8 mouse cellular contexts compared by ENCODE assay signal in genomic region chr16:3871815-3872214, GRCm38 (mm10). TPM values are rescaled to one million over a fixed set of nuclear protein-coding genes. Genes with fewer than 3 reads are reported as not detected.
A peak's percentile ranks its signal among the peaks of the same experiment; 100 is the strongest.
DNase-seq lines count a peak whose midpoint lies in the region; ATAC-seq and TF ChIP-seq lines count a peak whose summit lies in the region.

No protein-coding gene starts in this region.

- H3K9ac ChIP-seq in embryonic facial prominence, embryonic 12.5 days: peak overlapping the region; percentile 53
- peak overlapping the region; percentile 40 for H3K9ac ChIP-seq in intestine, postnatal 0 days (ENCODE audit: low read depth, low read length)

- no peaks in the 10 kb centered on the region for H3K79me2 ChIP-seq in myocyte (ENCODE audit: control insufficient read depth, insufficient read depth)

- H3K4me2 ChIP-seq in embryonic facial prominence, embryonic 12.5 days (replicated peaks): peak overlapping the region; percentile 78
- H3K4me2 ChIP-seq in intestine, postnatal 0 days (replicated peaks; ENCODE audit: low read depth): peak overlapping the region; percentile 90
- H3K4me2 ChIP-seq in myocyte (ENCODE audit: low read depth): peak overlapping the region; percentile 87

- ATAC-seq in embryonic facial prominence, embryonic 12.5 days (ENCODE audit: insufficient number of reproducible peaks, insufficient read depth, low FRiP score, low TSS enrichment): peak; percentile 8; the same call in 1 of the 2 replicates
- peak; percentile 57 for ATAC-seq in intestine, postnatal 0 days

- 0 out of 2 replicates have a peak, but pooled peaks cover 6% of the 10 kb centered on the region for H3K4me1 ChIP-seq in embryonic facial prominence, embryonic 12.5 days
- no peaks in the 10 kb centered on the region; the same call in 1 of the 2 replicates for H3K4me1 ChIP-seq in intestine, postnatal 0 days (replicated peaks; ENCODE audit: control insufficient read depth, insufficient read depth, low read length)

- TF ChIP-seq POLR2A in myocyte (IDR thresholded peaks at IDR 0.05; ENCODE audit: insufficient read length, low read depth): no peak

- no peak for TF ChIP-seq CTCF in layer of hippocampus, adult 2 months (conservative IDR thresholded peaks at IDR 0.05)
- no peak for TF ChIP-seq CTCF in intestine, postnatal 0 days (IDR thresholded peaks at IDR 0.05; ENCODE audit: low read depth)

- peak overlapping the region; percentile 63 for H3K27ac ChIP-seq in layer of hippocampus, adult 2 months
- no peak overlapping the region for H3K27ac ChIP-seq in embryonic facial prominence, embryonic 12.5 days
- H3K27ac ChIP-seq in intestine, postnatal 0 days (ENCODE audit: low read depth, low read length): 0 out of 2 replicates have a peak overlapping the region, but pooled peaks have one; percentile 60

- 2% methylated on average over 16 of the region's 16 CpGs for whole genome bisulfite sequencing in embryonic facial prominence, embryonic 12.5 days
- 2% methylated on average over 16 of the region's 16 CpGs for WGBS in intestine, postnatal 0 days

- DNase-seq in layer of hippocampus, adult 2 months (ENCODE audit: low spot score in 2 of 2): no peak
- no peak for DNase-seq in layer of hippocampus, adult 18-20 months (ENCODE audit: low spot score in 2 of 2)
- DNase-seq in adrenal gland, postnatal 36 days: no peak
- DNase-seq in layer of hippocampus, adult 9-11 months: no peak
- no peak for DNase-seq in urinary bladder, postnatal 36 days (ENCODE audit: low spot score in 2 of 2)

- no peak overlapping the region for H3ac ChIP-seq in myocyte (ENCODE audit: control insufficient read depth, insufficient read length)

- H3K9me3 ChIP-seq in embryonic facial prominence, embryonic 12.5 days: no peaks in the 10 kb centered on the region
- no peaks in the 10 kb centered on the region for H3K9me3 ChIP-seq in intestine, postnatal 0 days (ENCODE audit: control insufficient read depth)

- H3K27me3 ChIP-seq in embryonic facial prominence, embryonic 12.5 days: no peaks in the 10 kb centered on the region
- no peaks in the 10 kb centered on the region for H3K27me3 ChIP-seq in intestine, postnatal 0 days (replicated peaks; ENCODE audit: control insufficient read depth, insufficient read depth, low read length)
- no peaks in the 10 kb centered on the region for H3K27me3 ChIP-seq in myocyte (ENCODE audit: control insufficient read depth, insufficient read depth, insufficient read length)

- peaks cover 13% of the 10 kb centered on the region; the same call in 1 of the 2 replicates for H3K36me3 ChIP-seq in embryonic facial prominence, embryonic 12.5 days
- peaks cover 8% of the 10 kb centered on the region; the same call in 1 of the 2 replicates for H3K36me3 ChIP-seq in intestine, postnatal 0 days (ENCODE audit: control insufficient read depth, insufficient read depth)
- peaks cover 13% of the 10 kb centered on the region for H3K36me3 ChIP-seq in myocyte (ENCODE audit: control insufficient read depth, insufficient read depth)

- H3K4me3 ChIP-seq in layer of hippocampus, adult 2 months: peak overlapping the region; percentile 69
- peak overlapping the region; percentile 53 for H3K4me3 ChIP-seq in embryonic facial prominence, embryonic 12.5 days
- H3K4me3 ChIP-seq in intestine, postnatal 0 days (ENCODE audit: low read depth, low read length): peak overlapping the region; percentile 52
- peak overlapping the region; percentile 29 for H3K4me3 ChIP-seq in myocyte

TF ChIP-seq in myocyte, 11 proteins besides CTCF, POLR2A, EP300 and RAD21:
- no peak for TF ChIP-seq MYOG (IDR thresholded peaks at IDR 0.05; ENCODE audit: control insufficient read depth in 1 of 3, insufficient read depth in 1 of 3, insufficient read length in 2 of 3, low read depth in 2 of 3)
- no peak for TF ChIP-seq USF1 (IDR thresholded peaks at IDR 0.05; ENCODE audit: low read depth)
- no peak for TF ChIP-seq CEBPB (IDR thresholded peaks at IDR 0.05; ENCODE audit: insufficient read depth, poor library complexity, severe bottlenecking)
- no peak for TF ChIP-seq MYOD1 (IDR thresholded peaks at IDR 0.05; ENCODE audit: control insufficient read depth in 1 of 3, insufficient read length in 2 of 3, low read depth in 2 of 3)
- TF ChIP-seq TCF3 (IDR thresholded peaks at IDR 0.05; ENCODE audit: insufficient read length, low read depth): no peak
- TF ChIP-seq POLR2AphosphoS2 (IDR thresholded peaks at IDR 0.05; ENCODE audit: insufficient read length, low read depth): no peak
- no peak for TF ChIP-seq SRF (IDR thresholded peaks at IDR 0.05; ENCODE audit: control insufficient read depth, insufficient read length, low read depth)
- no peak for TF ChIP-seq REST (IDR thresholded peaks at IDR 0.05; ENCODE audit: insufficient read depth, insufficient read length)
- TF ChIP-seq E2F4 (IDR thresholded peaks at IDR 0.05; ENCODE audit: insufficient read depth): no peak
- no peak for TF ChIP-seq MAX (IDR thresholded peaks at IDR 0.05; ENCODE audit: low read depth)
- TF ChIP-seq TCF12 (IDR thresholded peaks at IDR 0.05; ENCODE audit: insufficient read depth, poor library complexity, severe bottlenecking): no peak

RNA-seq across cellular contexts. Expression of gene Naa60, which starts 0.4 kb away (rescaled TPM):
- total RNA-seq in layer of hippocampus, adult 2 months (2021): 10 to 100 TPM; 89.3 to 95.2 TPM
- 10 to 100 TPM; 86.7 to 91.4 TPM for total RNA-seq in layer of hippocampus, adult 18-20 months (2021)
- 56.6 and 58.3 TPM in 2 replicates for polyA plus RNA-seq in embryonic facial prominence, embryonic 12.5 days (2016; fragmentation: Nextera tagmentation; extraction: Ambion mirVana)
- polyA plus RNA-seq in intestine, postnatal 0 days (2015; fragmentation: Nextera tagmentation; extraction: Ambion mirVana): 34.0 and 35.4 TPM in 2 replicates
- 31.2 TPM for polyA plus RNA-seq in myocyte (2012; fragmentation: generic; extraction: Trizol)
- total RNA-seq in adrenal gland, postnatal 36 days (2021): 100 to 1,000 TPM in 1 of 2 experiments, 10 to 100 TPM in 1; 74.8 to 115 TPM

RNA-seq across cellular contexts. Expression of gene Zfp597, which starts 12.5 kb away (rescaled TPM):
- total RNA-seq in layer of hippocampus, adult 2 months (2021): 10 to 100 TPM; 21.3 to 23.0 TPM
- total RNA-seq in layer of hippocampus, adult 18-20 months (2021): 10 to 100 TPM; 20.6 to 22.9 TPM
- 6.1 and 8.3 TPM in 2 replicates for polyA plus RNA-seq in embryonic facial prominence, embryonic 12.5 days (2016; fragmentation: Nextera tagmentation; extraction: Ambion mirVana)
- 2.2 and 2.7 TPM in 2 replicates for polyA plus RNA-seq in intestine, postnatal 0 days (2015; fragmentation: Nextera tagmentation; extraction: Ambion mirVana)
- 1.7 TPM for polyA plus RNA-seq in myocyte (2012; fragmentation: generic; extraction: Trizol)
- 10 to 100 TPM; 14.1 to 21.7 TPM for total RNA-seq in adrenal gland, postnatal 36 days (2021)

RNA-seq across cellular contexts. Expression of gene Gm20695, which starts 12.6 kb away (rescaled TPM):
- under 1 TPM in 1 of 2 experiments, not detected in 1; 0.91 TPM for total RNA-seq in layer of hippocampus, adult 2 months (2021)
- total RNA-seq in layer of hippocampus, adult 18-20 months (2021): not detected
- polyA plus RNA-seq in embryonic facial prominence, embryonic 12.5 days (2016; fragmentation: Nextera tagmentation; extraction: Ambion mirVana): 2.1 and 2.3 TPM in 2 replicates
- 0.72 and 1.2 TPM in 2 replicates for polyA plus RNA-seq in intestine, postnatal 0 days (2015; fragmentation: Nextera tagmentation; extraction: Ambion mirVana)
- polyA plus RNA-seq in myocyte (2012; fragmentation: generic; extraction: Trizol): 0.18 TPM
- total RNA-seq in adrenal gland, postnatal 36 days (2021): 1 to 10 TPM; 1.3 to 1.5 TPM

RNA-seq across cellular contexts. Expression of gene Zfp174, which starts 24.7 kb away (rescaled TPM):
- 1 to 10 TPM; 4.8 to 5.3 TPM for total RNA-seq in layer of hippocampus, adult 2 months (2021)
- total RNA-seq in layer of hippocampus, adult 18-20 months (2021): 1 to 10 TPM; 4.3 to 4.7 TPM
- polyA plus RNA-seq in embryonic facial prominence, embryonic 12.5 days (2016; fragmentation: Nextera tagmentation; extraction: Ambion mirVana): 1.7 and 1.9 TPM in 2 replicates
- 0.35 and 0.44 TPM in 2 replicates for polyA plus RNA-seq in intestine, postnatal 0 days (2015; fragmentation: Nextera tagmentation; extraction: Ambion mirVana)
- 0.70 TPM for polyA plus RNA-seq in myocyte (2012; fragmentation: generic; extraction: Trizol)
- total RNA-seq in adrenal gland, postnatal 36 days (2021): 10 to 100 TPM in 1 of 2 experiments, 1 to 10 TPM in 1; 2.5 to 12.0 TPM

RNA-seq across cellular contexts. Expression of gene 1700037C18Rik, which starts 36.7 kb away (rescaled TPM):
- 1 to 10 TPM; 4.2 to 4.7 TPM for total RNA-seq in layer of hippocampus, adult 2 months (2021)
- total RNA-seq in layer of hippocampus, adult 18-20 months (2021): 1 to 10 TPM; 5.9 to 7.2 TPM
- polyA plus RNA-seq in embryonic facial prominence, embryonic 12.5 days (2016; fragmentation: Nextera tagmentation; extraction: Ambion mirVana): 8.8 and 9.6 TPM in 2 replicates
- polyA plus RNA-seq in intestine, postnatal 0 days (2015; fragmentation: Nextera tagmentation; extraction: Ambion mirVana): 5.5 and 6.4 TPM in 2 replicates
- 3.5 TPM for polyA plus RNA-seq in myocyte (2012; fragmentation: generic; extraction: Trizol)
- 1 to 10 TPM; 3.2 to 4.0 TPM for total RNA-seq in adrenal gland, postnatal 36 days (2021)
